Mouse (Mus musculus): Measurements from ENCODE around the gene Opa3.

DNA sequence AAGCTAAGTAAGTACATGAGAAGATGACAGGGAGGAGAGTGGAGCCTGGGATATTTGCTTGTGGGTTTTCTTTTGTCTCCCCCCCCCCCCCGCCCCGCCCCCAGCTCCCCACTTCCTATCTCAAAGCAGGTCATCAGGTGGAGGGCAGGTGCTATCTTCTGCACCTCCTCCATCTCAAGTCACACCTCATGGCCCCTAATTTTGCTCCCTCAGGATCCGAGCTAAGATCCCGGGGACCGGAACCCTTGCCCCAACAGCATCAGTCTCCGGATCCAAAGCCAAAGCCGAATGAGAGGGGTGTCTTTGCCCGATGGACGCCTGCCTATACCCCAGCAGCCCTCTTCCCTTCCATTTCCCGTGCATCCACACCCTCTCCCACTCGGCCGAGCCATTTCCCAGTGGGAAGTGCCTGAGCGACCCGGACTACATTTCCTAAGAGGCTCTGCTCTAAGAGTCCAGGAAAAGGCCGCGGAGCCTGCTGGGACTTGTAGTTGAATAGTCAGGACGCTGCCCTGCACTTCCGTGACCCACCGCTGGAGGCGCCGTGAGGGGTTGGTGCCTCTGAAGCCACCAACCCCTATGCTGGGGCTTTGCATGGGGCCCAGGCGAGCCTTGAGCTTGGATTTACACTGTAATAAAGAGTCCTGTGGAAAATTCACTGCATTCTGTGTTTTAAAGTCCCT, 67.5 kb downstream of the Opa3 start:
- TF ChIP-seq CTCF (IDR thresholded peaks at IDR 0.05; ENCODE audit: control insufficient read depth, insufficient read depth, insufficient read length) (peak; percentile 69), USF1 (IDR thresholded peaks at IDR 0.05; ENCODE audit: low read depth) (no peak), CEBPB (IDR thresholded peaks at IDR 0.05; ENCODE audit: low read depth) (no peak), MAX (IDR thresholded peaks at IDR 0.05) (no peak), FOSL1 (IDR thresholded peaks at IDR 0.05; ENCODE audit: insufficient read depth, low read length, poor library complexity, severe bottlenecking) (no peak), MYOG (IDR thresholded peaks at IDR 0.05; ENCODE audit: control insufficient read depth, extremely low read depth, insufficient read length) (no peak), MYOD1 (IDR thresholded peaks at IDR 0.05; ENCODE audit: control insufficient read depth, insufficient read length, low read depth) (no peak)
